Comparison of ENCODE assay signal across 9 mouse cellular contexts in genomic region chr6:57825259-57825715, GRCm38 (mm10). TPM values are rescaled to one million over a fixed set of nuclear protein-coding genes. Genes with fewer than 3 reads are reported as not detected.
A peak's percentile ranks its signal among the peaks of the same experiment; 100 is the strongest.
DNase-seq lines count a peak whose midpoint lies in the region; ATAC-seq and TF ChIP-seq lines count a peak whose summit lies in the region.
"Had no signal": no experiment of that assay in that cellular context is flagged by ENCODE, and none has a peak within 500 bp of the region (broad histone marks: within the 10 kb centered on the region; RNA-seq: fewer than 3 reads in every experiment).

No protein-coding gene starts in this region.

- peak overlapping the region; percentile 62 for H3K4me2 ChIP-seq in kidney, embryonic 14.5 days (replicated peaks; ENCODE audit: low read depth, low read length)
- peak overlapping the region; percentile 77 for H3K4me2 ChIP-seq in hindbrain, postnatal 0 days (ENCODE audit: low read depth, low read length)
- H3K4me2 ChIP-seq in midbrain, embryonic 16.5 days (ENCODE audit: low read length), result peak overlapping the region; percentile 67

- no peaks in the 10 kb centered on the region for H3K27me3 ChIP-seq in kidney, embryonic 14.5 days (ENCODE audit: control insufficient read depth, insufficient read depth, low read length)
- H3K27me3 ChIP-seq in embryonic facial prominence, embryonic 10.5 days (replicated peaks; ENCODE audit: low read depth, poor library complexity, severe bottlenecking), result no peaks in the 10 kb centered on the region
- no peaks in the 10 kb centered on the region for H3K27me3 ChIP-seq in hindbrain, postnatal 0 days (ENCODE audit: insufficient read depth, low read length)
- H3K27me3 ChIP-seq in midbrain, embryonic 16.5 days (ENCODE audit: control insufficient read depth, insufficient read depth, low read depth, low read length), result no peaks in the 10 kb centered on the region

- no peaks in the 10 kb centered on the region for H3K9me3 ChIP-seq in kidney, embryonic 14.5 days (ENCODE audit: control insufficient read depth, low read length)
- no peaks in the 10 kb centered on the region for H3K9me3 ChIP-seq in embryonic facial prominence, embryonic 10.5 days
- no peaks in the 10 kb centered on the region for H3K9me3 ChIP-seq in hindbrain, postnatal 0 days (ENCODE audit: low read length)
- no peaks in the 10 kb centered on the region for H3K9me3 ChIP-seq in midbrain, embryonic 16.5 days (replicated peaks; ENCODE audit: control insufficient read depth, low read length, poor library complexity, severe bottlenecking)

- no peak for DNase-seq in kidney, postnatal 4 days
- no peak for DNase-seq in embryonic facial prominence, embryonic 10.5 days (ENCODE audit: low spot score)
- no peak for DNase-seq in hindbrain, postnatal 0 days (ENCODE audit: low spot score)
- no peak for DNase-seq in MN1 (ENCODE audit: low spot score)
- DNase-seq in embryo, embryonic 10 days (ENCODE audit: low spot score), result no peak
- no peak for DNase-seq in left cerebral cortex, adult 18-20 months (ENCODE audit: low spot score in 2 of 2)

- H3K4me1 ChIP-seq in kidney, embryonic 14.5 days (ENCODE audit: control insufficient read depth, insufficient read depth, low read length), result no peaks in the 10 kb centered on the region
- H3K4me1 ChIP-seq in embryonic facial prominence, embryonic 10.5 days, result peaks cover 19% of the 10 kb centered on the region
- no peaks in the 10 kb centered on the region for H3K4me1 ChIP-seq in hindbrain, postnatal 0 days (ENCODE audit: insufficient read depth, low read length)
- H3K4me1 ChIP-seq in midbrain, embryonic 16.5 days (ENCODE audit: control insufficient read depth, insufficient read depth, low read length), result peaks cover 18% of the 10 kb centered on the region

- H3K36me3 ChIP-seq in kidney, embryonic 14.5 days (ENCODE audit: control insufficient read depth, insufficient read depth, low read length), result no peaks in the 10 kb centered on the region
- 0 out of 2 replicates have a peak, but pooled peaks cover 5% of the 10 kb centered on the region for H3K36me3 ChIP-seq in embryonic facial prominence, embryonic 10.5 days (replicated peaks)
- no peaks in the 10 kb centered on the region for H3K36me3 ChIP-seq in hindbrain, postnatal 0 days (ENCODE audit: insufficient read depth, low read length)
- no peaks in the 10 kb centered on the region for H3K36me3 ChIP-seq in midbrain, embryonic 16.5 days (ENCODE audit: control insufficient read depth, insufficient read depth, low read length)

- peak overlapping the region; percentile 96 for H3K9ac ChIP-seq in kidney, embryonic 14.5 days (ENCODE audit: low read depth, low read length)
- peak overlapping the region; percentile 98 for H3K9ac ChIP-seq in hindbrain, postnatal 0 days (replicated peaks; ENCODE audit: low read length)
- peak overlapping the region; percentile 99 for H3K9ac ChIP-seq in midbrain, embryonic 16.5 days (ENCODE audit: low read depth, low read length)

- no peak for TF ChIP-seq CTCF in hindbrain, postnatal 0 days (IDR thresholded peaks at IDR 0.05; ENCODE audit: low read depth)

- peak overlapping the region; percentile 86 for H3K4me3 ChIP-seq in kidney, embryonic 14.5 days (ENCODE audit: low read length)
- peak overlapping the region; percentile 92 for H3K4me3 ChIP-seq in embryonic facial prominence, embryonic 10.5 days
- H3K4me3 ChIP-seq in hindbrain, postnatal 0 days (ENCODE audit: low read length), result peak overlapping the region; percentile 98
- H3K4me3 ChIP-seq in midbrain, embryonic 16.5 days (ENCODE audit: low read depth, low read length), result peak overlapping the region; percentile 95

- 7% methylated on average over 5 of the region's 5 CpGs for WGBS in kidney, embryonic 14.5 days
- WGBS in embryonic facial prominence, embryonic 10.5 days, result 8% methylated on average over 5 of the region's 5 CpGs
- 6% methylated on average over 5 of the region's 5 CpGs for WGBS in hindbrain, postnatal 0 days
- 5% methylated on average over 5 of the region's 5 CpGs for WGBS in midbrain, embryonic 16.5 days

- no peak; the same call in 1 of the 2 replicates for ATAC-seq in kidney, embryonic 14.5 days (ENCODE audit: low FRiP score, low TSS enrichment)
- ATAC-seq in hindbrain, postnatal 0 days, result no peak
- no peak; the same call in 1 of the 2 replicates for ATAC-seq in midbrain, embryonic 16.5 days

- H3K27ac ChIP-seq in kidney, embryonic 14.5 days (ENCODE audit: low read depth, low read length), result peak overlapping the region; percentile 91; the same call in 1 of the 2 replicates
- peak overlapping the region; percentile 98 for H3K27ac ChIP-seq in embryonic facial prominence, embryonic 10.5 days (replicated peaks)
- peak overlapping the region; percentile 96 for H3K27ac ChIP-seq in hindbrain, postnatal 0 days
- H3K27ac ChIP-seq in midbrain, embryonic 16.5 days (ENCODE audit: low read length), result peak overlapping the region; percentile 98

RNA-seq across cellular contexts. Expression of gene Vopp1, which starts 0.3 kb away (rescaled TPM):
- 17.2 and 23.5 TPM in 2 replicates for polyA plus RNA-seq in kidney, embryonic 14.5 days (2014; fragmentation: Nextera tagmentation; extraction: Ambion mirVana)
- 63.3 and 66.0 TPM in 2 replicates for polyA plus RNA-seq in embryonic facial prominence, embryonic 10.5 days (2016; fragmentation: Nextera tagmentation; extraction: Ambion mirVana)
- 285 and 293 TPM in 2 replicates for total RNA-seq in hindbrain, postnatal 0 days (2014; rRNA removed)
- polyA plus RNA-seq in hindbrain, postnatal 0 days (2015; fragmentation: Nextera tagmentation; extraction: Ambion mirVana), result 137 and 151 TPM in 2 replicates
- polyA plus RNA-seq in midbrain, embryonic 16.5 days (2015; fragmentation: Nextera tagmentation; extraction: Ambion mirVana), result 254 and 266 TPM in 2 replicates
- total RNA-seq in left cerebral cortex, adult 18-20 months (2021), result 100 to 1,000 TPM; 127 to 129 TPM

RNA-seq across cellular contexts. Expression of gene Vmn1r21, which starts 24.9 kb away (rescaled TPM):
- polyA plus RNA-seq in kidney, embryonic 14.5 days (2014; fragmentation: Nextera tagmentation; extraction: Ambion mirVana), result 0.24 TPM in 1 of 2 replicates, not detected in the other
- not detected in 2 replicates for polyA plus RNA-seq in embryonic facial prominence, embryonic 10.5 days (2016; fragmentation: Nextera tagmentation; extraction: Ambion mirVana)
- total RNA-seq in hindbrain, postnatal 0 days (2014; rRNA removed), result not detected in 2 replicates
- 0.09 TPM in 1 of 2 replicates, not detected in the other for polyA plus RNA-seq in hindbrain, postnatal 0 days (2015; fragmentation: Nextera tagmentation; extraction: Ambion mirVana)
- 0.10 TPM in 1 of 2 replicates, not detected in the other for polyA plus RNA-seq in midbrain, embryonic 16.5 days (2015; fragmentation: Nextera tagmentation; extraction: Ambion mirVana)
- not detected for total RNA-seq in left cerebral cortex, adult 18-20 months (2021)
- total RNA-seq: layer of hippocampus, adult 18-20 months had no signal
